Mouse (Mus musculus) lung, postnatal 0 days (tissue): ENCODE measurements around the gene Rgs14.

Experiments
- CTCF ChIP-seq: IDR thresholded peaks from 2 replicates; pipeline ENCODE4 v1.5.1; 2016; ENCODE audit warnings: antibody characterized with exemption, mild to moderate bottlenecking
- EP300 ChIP-seq: IDR thresholded peaks from 2 replicates; pipeline ENCODE4 v1.6.1; 2016; ENCODE audit warnings: antibody characterized with exemption, mild to moderate bottlenecking, control low read depth

DNA sequence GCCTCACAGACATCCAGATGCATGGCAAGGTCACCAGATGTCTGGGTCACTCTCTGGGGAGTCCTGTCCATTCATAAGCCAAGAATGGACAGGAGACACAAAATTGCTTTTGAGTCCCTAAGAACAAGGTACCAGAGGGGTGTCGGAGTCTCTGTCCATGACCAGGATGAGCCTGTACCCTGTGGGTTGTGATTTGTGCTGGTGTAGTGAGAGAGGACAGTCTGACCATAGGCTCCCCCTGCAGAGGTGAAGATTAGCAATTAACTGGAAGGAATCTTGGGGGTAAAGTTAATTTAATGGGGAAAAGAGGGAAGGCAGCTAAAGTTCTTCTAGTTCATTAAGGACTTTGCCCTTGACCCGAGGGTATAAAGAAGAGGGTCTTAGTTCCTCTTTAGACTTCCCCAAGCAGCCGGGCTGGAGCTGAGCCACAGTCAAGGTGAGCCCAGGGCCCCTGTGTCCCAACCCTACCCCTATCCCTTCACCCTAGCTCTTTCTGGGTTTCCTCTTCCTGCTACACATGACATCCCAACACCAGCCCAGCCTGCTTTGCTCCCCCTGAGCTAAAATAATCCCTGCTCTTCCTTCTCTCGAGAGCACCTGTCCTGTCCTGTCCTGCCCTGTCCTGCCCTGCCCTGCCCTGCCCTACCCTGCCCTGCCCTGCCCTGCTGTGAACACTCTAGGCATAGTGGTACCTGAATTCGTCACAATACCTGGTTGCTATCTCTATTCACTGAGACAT lies 29.9 kb downstream of the Rgs14 start:
- TF ChIP-seq CTCF (no peak), EP300 (no peak)
